Mouse (Mus musculus): ENCODE results near the gene Sqstm1. TPM values are rescaled to one million over a fixed set of nuclear protein-coding genes. Genes with fewer than 3 reads are reported as not detected.
A peak's percentile ranks its signal among the peaks of the same experiment; 100 is the strongest.

Sqstm1 gene
- polyA plus RNA-seq, 1 experiment from 2014 or later = 214 TPM

GRCm38 (mm10) chr11:50228772-50229171 is 18.1 kb upstream of the Sqstm1 start:
- ATAC-seq (ENCODE audit: low FRiP score, low read depth) = no peak
- Histone ChIP-seq H3K27ac (peak overlapping the region; percentile 15; the same call in 1 of the 2 replicates), H3K4me1 (peaks cover 54% of the 10 kb centered on the region), H3K4me3 (no peak overlapping the region), H3K9ac (peak overlapping the region; percentile 8; the same call in 1 of the 2 replicates), H3K4me2 (replicated peaks) (peak overlapping the region; percentile 15; the same call in 1 of the 2 replicates), H3K9me3 (no peaks in the 10 kb centered on the region), H3K36me3 (peaks cover 25% of the 10 kb centered on the region), H3K27me3 (peaks cover 10% of the 10 kb centered on the region; the same call in 1 of the 2 replicates)
- 19% methylated on average over 3 of the region's 3 CpGs for WGBS

GRCm38 (mm10) chr11:50227736-50228135 is 17.1 kb upstream of the Sqstm1 start:
- H3K9me3 ChIP-seq = no peaks in the 10 kb centered on the region
- WGBS = 79% methylated on average over 4 of the region's 4 CpGs
- H3K4me3 ChIP-seq = no peak overlapping the region
- no peak for ATAC-seq (ENCODE audit: low FRiP score, low read depth)
- no peak overlapping the region for H3K27ac ChIP-seq
- peaks cover 57% of the 10 kb centered on the region for H3K4me1 ChIP-seq
- H3K36me3 ChIP-seq = peaks cover 15% of the 10 kb centered on the region
- no peak overlapping the region; the same call in 1 of the 2 replicates for H3K9ac ChIP-seq
- H3K4me2 ChIP-seq (replicated peaks) = no peak overlapping the region; the same call in 1 of the 2 replicates
- peaks cover 10% of the 10 kb centered on the region; the same call in 1 of the 2 replicates for H3K27me3 ChIP-seq

GRCm38 (mm10) chr11:50227226-50227625 is 16.6 kb upstream of the Sqstm1 start:
- H3K9ac ChIP-seq = peak overlapping the region; percentile 96

GRCm38 (mm10) chr11:50226406-50226805 is 15.8 kb upstream of the Sqstm1 start:
- WGBS = 27% methylated on average over 2 of the region's 2 CpGs
- no peak overlapping the region; the same call in 1 of the 2 replicates for H3K27ac ChIP-seq
- H3K9ac ChIP-seq = peak overlapping the region; percentile 96
- H3K4me3 ChIP-seq = peak overlapping the region; percentile 94
- no peaks in the 10 kb centered on the region for H3K9me3 ChIP-seq
- H3K36me3 ChIP-seq = peaks cover 2% of the 10 kb centered on the region; the same call in 1 of the 2 replicates
- peaks cover 10% of the 10 kb centered on the region; the same call in 1 of the 2 replicates for H3K27me3 ChIP-seq
- no peak for ATAC-seq (ENCODE audit: low FRiP score, low read depth)
- H3K4me2 ChIP-seq (replicated peaks) = peak overlapping the region; percentile 91
- peaks cover 57% of the 10 kb centered on the region for H3K4me1 ChIP-seq

More at GRCm38 (mm10) chr11:50227226-50227625, 16.6 kb upstream of the Sqstm1 start:
- Histone ChIP-seq H3K4me1 (peaks cover 57% of the 10 kb centered on the region), H3K4me2 (replicated peaks) (peak overlapping the region; percentile 91), H3K27ac (no peak overlapping the region), H3K4me3 (0 out of 2 replicates have a peak overlapping the region, but pooled peaks have one; percentile 94), H3K27me3 (peaks cover 10% of the 10 kb centered on the region; the same call in 1 of the 2 replicates), H3K36me3 (peaks cover 10% of the 10 kb centered on the region), H3K9me3 (no peaks in the 10 kb centered on the region)
- WGBS = 75% methylated on average over 3 of the region's 3 CpGs
- no peak for ATAC-seq (ENCODE audit: low FRiP score, low read depth)

- Histone ChIP-seq H3K36me3 (0 out of 2 replicates have a peak, but pooled peaks cover 2% of the 10 kb centered on the region), H3K27ac (peak overlapping the region; percentile 76), H3K9me3 (no peaks in the 10 kb centered on the region), H3K4me3 (peak overlapping the region; percentile 94), H3K4me2 (replicated peaks) (peak overlapping the region; percentile 91), H3K4me1 (peaks cover 54% of the 10 kb centered on the region), H3K9ac (peak overlapping the region; percentile 96), H3K27me3 (peaks cover 10% of the 10 kb centered on the region; the same call in 1 of the 2 replicates)
- no peak for ATAC-seq (ENCODE audit: low FRiP score, low read depth)
- WGBS = 3% methylated on average over 33 of the region's 34 CpGs
These were observed 15.2 kb upstream of the Sqstm1 start for GRCm38 (mm10) chr11:50225611-50226378.

GRCm38 (mm10) chr11:50224671-50225530 is 14.3 kb upstream of the Sqstm1 start:
- H3K9me3 ChIP-seq = no peaks in the 10 kb centered on the region
- H3K27ac ChIP-seq = peak overlapping the region; percentile 76
- no peaks in the 10 kb centered on the region for H3K36me3 ChIP-seq
- H3K27me3 ChIP-seq = peaks cover 2% of the 10 kb centered on the region; the same call in 1 of the 2 replicates
- ATAC-seq (ENCODE audit: low FRiP score, low read depth) = peak; percentile 83
- peak overlapping the region; percentile 91 for H3K4me2 ChIP-seq (replicated peaks)
- peak overlapping the region; percentile 94 for H3K4me3 ChIP-seq
- peak overlapping the region; percentile 96 for H3K9ac ChIP-seq
- under 1% methylated on average over 65 of the region's 70 CpGs for WGBS
- H3K4me1 ChIP-seq = peaks cover 47% of the 10 kb centered on the region

- WGBS = 6% methylated on average over 17 of the region's 17 CpGs
- Histone ChIP-seq H3K36me3 (no peaks in the 10 kb centered on the region), H3K27me3 (no peaks in the 10 kb centered on the region), H3K4me2 (replicated peaks) (peak overlapping the region; percentile 91), H3K4me3 (peak overlapping the region; percentile 94), H3K9me3 (no peaks in the 10 kb centered on the region), H3K9ac (peak overlapping the region; percentile 96), H3K4me1 (peaks cover 41% of the 10 kb centered on the region), H3K27ac (peak overlapping the region; percentile 76)
- no peak for ATAC-seq (ENCODE audit: low FRiP score, low read depth)
These were observed 13.4 kb upstream of the Sqstm1 start for GRCm38 (mm10) chr11:50223783-50224662.

GRCm38 (mm10) chr11:50222559-50223276 is 12.1 kb upstream of the Sqstm1 start:
- Histone ChIP-seq H3K27ac (no peak overlapping the region), H3K9me3 (no peaks in the 10 kb centered on the region), H3K4me2 (replicated peaks) (no peak overlapping the region), H3K27me3 (no peaks in the 10 kb centered on the region), H3K36me3 (no peaks in the 10 kb centered on the region), H3K9ac (no peak overlapping the region), H3K4me3 (no peak overlapping the region), H3K4me1 (peaks cover 34% of the 10 kb centered on the region)
- WGBS = 53% methylated on average over 7 of the region's 7 CpGs
- no peak for ATAC-seq (ENCODE audit: low FRiP score, low read depth)

- H3K4me3 ChIP-seq = no peak overlapping the region
- no peaks in the 10 kb centered on the region for H3K9me3 ChIP-seq
- H3K4me1 ChIP-seq = peaks cover 32% of the 10 kb centered on the region
- no peak overlapping the region for H3K4me2 ChIP-seq (replicated peaks)
- H3K27ac ChIP-seq = no peak overlapping the region
- H3K36me3 ChIP-seq = no peaks in the 10 kb centered on the region
- 35% methylated on average over 2 of the region's 2 CpGs for WGBS
- ATAC-seq (ENCODE audit: low FRiP score, low read depth) = no peak
- H3K27me3 ChIP-seq = no peaks in the 10 kb centered on the region
- H3K9ac ChIP-seq = no peak overlapping the region
These were observed 9.2 kb upstream of the Sqstm1 start for GRCm38 (mm10) chr11:50219833-50220232.

- H3K4me1 ChIP-seq = peaks cover 23% of the 10 kb centered on the region
- H3K4me2 ChIP-seq (replicated peaks) = no peak overlapping the region
- no peak overlapping the region for H3K27ac ChIP-seq
- H3K9me3 ChIP-seq = no peaks in the 10 kb centered on the region
- no peak overlapping the region for H3K4me3 ChIP-seq
- no peaks in the 10 kb centered on the region for H3K27me3 ChIP-seq
- H3K9ac ChIP-seq = no peak overlapping the region
- H3K36me3 ChIP-seq = no peaks in the 10 kb centered on the region
- 61% methylated on average over 4 of the region's 4 CpGs for WGBS
- ATAC-seq (ENCODE audit: low FRiP score, low read depth) = no peak
These were observed 7.2 kb upstream of the Sqstm1 start for GRCm38 (mm10) chr11:50217811-50218210.
